Mouse (Mus musculus): Measurements from ENCODE around the gene Adamtsl3.
"Not testable (repeated sequence)": the region's sequence is repeated elsewhere in the genome, so short reads cannot be mapped to it uniquely, and the experiment has no call there.

Gene Adamtsl3

GRCm38 (mm10) chr7:82364567-82364966 is 29.1 kb downstream of the Adamtsl3 start:
- DNase-seq, result no peak

GRCm38 (mm10) chr7:82366056-82366455 is 30.6 kb downstream of the Adamtsl3 start:
- DNase-seq, result peak; percentile 51

GRCm38 (mm10) chr7:82366471-82366870 is 31.0 kb downstream of the Adamtsl3 start:
- DNase-seq, result no peak

GRCm38 (mm10) chr7:82368047-82368446 is 32.6 kb downstream of the Adamtsl3 start:
- DNase-seq, result no peak

- DNase-seq, result peak; percentile 21
Observed at GRCm38 (mm10) chr7:82370132-82370531, 34.6 kb downstream of the Adamtsl3 start.

- peak; percentile 65 for DNase-seq
Observed at GRCm38 (mm10) chr7:82371411-82371810, 35.9 kb downstream of the Adamtsl3 start.

- no peak for DNase-seq
Observed at GRCm38 (mm10) chr7:82378311-82378710, 42.8 kb downstream of the Adamtsl3 start.

- DNase-seq, result no peak
Observed at GRCm38 (mm10) chr7:82379765-82380164, 44.3 kb downstream of the Adamtsl3 start.

GRCm38 (mm10) chr7:82382843-82383535 is 47.5 kb downstream of the Adamtsl3 start:
- DNase-seq, result no peak

- no peak for DNase-seq
Observed at GRCm38 (mm10) chr7:82383536-82383848, 48.0 kb downstream of the Adamtsl3 start.

GRCm38 (mm10) chr7:82387121-82387520 is 51.6 kb downstream of the Adamtsl3 start:
- no peak for DNase-seq

GRCm38 (mm10) chr7:82394435-82395186 is 59.1 kb downstream of the Adamtsl3 start:
- no peak for DNase-seq

- DNase-seq, result no peak
Observed at GRCm38 (mm10) chr7:82395239-82395638, 59.7 kb downstream of the Adamtsl3 start.

- no peak for DNase-seq
Observed at GRCm38 (mm10) chr7:82395751-82396512, 60.4 kb downstream of the Adamtsl3 start.

- no peak for DNase-seq
Observed at GRCm38 (mm10) chr7:82396869-82397268, 61.4 kb downstream of the Adamtsl3 start.

GRCm38 (mm10) chr7:82397632-82398031 is 62.1 kb downstream of the Adamtsl3 start:
- DNase-seq, result no peak

- DNase-seq, result no peak
Observed at GRCm38 (mm10) chr7:82405466-82406045, 70.1 kb downstream of the Adamtsl3 start.

GRCm38 (mm10) chr7:82410966-82411365 is 75.5 kb downstream of the Adamtsl3 start:
- no peak for DNase-seq

- no peak for DNase-seq
Observed at GRCm38 (mm10) chr7:82416653-82417052, 81.2 kb downstream of the Adamtsl3 start.

GRCm38 (mm10) chr7:82417053-82417452 is 81.6 kb downstream of the Adamtsl3 start:
- DNase-seq, result no peak

- not testable (repeated sequence) for DNase-seq
Observed at GRCm38 (mm10) chr7:82420329-82421052, 85.0 kb downstream of the Adamtsl3 start.

- peak; percentile 43 for DNase-seq
Observed at GRCm38 (mm10) chr7:82422561-82422960, 87.1 kb downstream of the Adamtsl3 start.

- DNase-seq, result no peak
Observed at GRCm38 (mm10) chr7:82423602-82424001, 88.1 kb downstream of the Adamtsl3 start.

Measured in kidney, postnatal 10 days (tissue).